Mouse (Mus musculus) frontal cortex, postnatal 36 days (tissue): Measurements from ENCODE around the gene Disp1.

Source experiments
- DNase-seq, 2 experiments: peaks; one replicate each; pipeline ENCODE4 v3.0.0; 2022; ENCODE audit warnings: low spot score in 2 of 2

Gene Disp1

GRCm38 (mm10) chr1:183200926-183201325, 20.4 kb downstream of the Disp1 start:
- no peak for DNase-seq

- no peak for DNase-seq
Observed at GRCm38 (mm10) chr1:183194763-183195162, 26.6 kb downstream of the Disp1 start.

- DNase-seq, result no peak
Observed at GRCm38 (mm10) chr1:183194151-183194550, 27.2 kb downstream of the Disp1 start.

- no peak for DNase-seq
Observed at GRCm38 (mm10) chr1:183191398-183191797, 29.9 kb downstream of the Disp1 start.

GRCm38 (mm10) chr1:183190456-183190855, 30.9 kb downstream of the Disp1 start:
- no peak for DNase-seq

GRCm38 (mm10) chr1:183189014-183189662, 32.2 kb downstream of the Disp1 start:
- DNase-seq, result no peak

- DNase-seq, result no peak
Observed at GRCm38 (mm10) chr1:183188115-183189013, 33.0 kb downstream of the Disp1 start.

GRCm38 (mm10) chr1:183185560-183185959, 35.8 kb downstream of the Disp1 start:
- DNase-seq, result no peak

GRCm38 (mm10) chr1:183184681-183185080, 36.6 kb downstream of the Disp1 start:
- no peak for DNase-seq

- DNase-seq, result peak in 1 of 2 experiments; percentile 43
Observed at GRCm38 (mm10) chr1:183183565-183183964, 37.8 kb downstream of the Disp1 start.

- no peak for DNase-seq
Observed at GRCm38 (mm10) chr1:183182641-183183414, 38.5 kb downstream of the Disp1 start.

GRCm38 (mm10) chr1:183181030-183181395, 40.3 kb downstream of the Disp1 start:
- peak in 1 of 2 experiments; percentile 57 for DNase-seq

- no peak for DNase-seq
Observed at GRCm38 (mm10) chr1:183180301-183181029, 40.9 kb downstream of the Disp1 start.

- no peak for DNase-seq
Observed at GRCm38 (mm10) chr1:183179316-183179715, 42.0 kb downstream of the Disp1 start.

- no peak for DNase-seq
Observed at GRCm38 (mm10) chr1:183175236-183175635, 46.1 kb downstream of the Disp1 start.

GRCm38 (mm10) chr1:183171095-183171494, 50.2 kb downstream of the Disp1 start:
- DNase-seq, result no peak

- DNase-seq, result no peak
Observed at GRCm38 (mm10) chr1:183168465-183168864, 52.9 kb downstream of the Disp1 start.

GRCm38 (mm10) chr1:183167776-183168175, 53.5 kb downstream of the Disp1 start:
- no peak for DNase-seq

- no peak for DNase-seq
Observed at GRCm38 (mm10) chr1:183166700-183167099, 54.6 kb downstream of the Disp1 start.

GRCm38 (mm10) chr1:183164648-183165071, 56.7 kb downstream of the Disp1 start:
- DNase-seq, result no peak

GRCm38 (mm10) chr1:183164190-183164580, 57.1 kb downstream of the Disp1 start:
- no peak for DNase-seq
